Mouse (Mus musculus) midbrain, embryonic 14.5 days (tissue): ENCODE data around the gene Trim8. TPM values are rescaled to one million over a fixed set of nuclear protein-coding genes. Genes with fewer than 3 reads are reported as not detected.

Experiments
- ATAC-seq: fragments of 200-750 bp; cut with Nextera tagmentation; 2 replicates; pipeline ENCODE4 v1.8.0; 2017; ENCODE audit warnings: moderate number of reproducible peaks, moderate library complexity; ENCODE audit not compliant: low FRiP score, low TSS enrichment
- DNase-seq: peaks from one replicate; pipeline ENCODE4 v3.0.0-alpha.2; 2015
- H3K27ac ChIP-seq: fragments of 300-500 bp; sonication (generic); replicated peaks from 2 replicates; pipeline ENCODE4 v1.5.1; 2014; ENCODE audit warnings: mild to moderate bottlenecking, low read depth, low read length, moderate library complexity
- H3K27me3 ChIP-seq: fragments of 300-500 bp; sonication (generic); 2 replicates; pipeline ENCODE4 v1.6.1; 2014; ENCODE audit warnings: low read length, control low read depth, mixed read lengths; ENCODE audit not compliant: control insufficient read depth, insufficient read depth
- H3K36me3 ChIP-seq: fragments of 300-500 bp; sonication (generic); 2 replicates; pipeline ENCODE4 v1.6.1; 2014; ENCODE audit warnings: low read length, control low read depth; ENCODE audit not compliant: control insufficient read depth, insufficient read depth
- H3K4me1 ChIP-seq: fragments of 300-500 bp; sonication (generic); 2 replicates; pipeline ENCODE4 v1.6.1; 2014; ENCODE audit warnings: mild to moderate bottlenecking, antibody characterized with exemption, low read length, control low read depth; ENCODE audit not compliant: control insufficient read depth, insufficient read depth
- H3K4me2 ChIP-seq: fragments of 300-500 bp; sonication (generic); 2 replicates; pipeline ENCODE4 v1.6.1; 2014; ENCODE audit warnings: mild to moderate bottlenecking, low read length, moderate library complexity
- H3K4me3 ChIP-seq: fragments of 300-500 bp; sonication (generic); replicated peaks from 2 replicates; pipeline ENCODE4 v1.5.1; 2014; ENCODE audit warnings: low read depth, low read length
- H3K9ac ChIP-seq: fragments of 300-500 bp; sonication (generic); replicated peaks from 2 replicates; pipeline ENCODE4 v1.6.1; 2014; ENCODE audit warnings: mild to moderate bottlenecking, low read length, moderate library complexity
- H3K9me3 ChIP-seq: fragments of 300-500 bp; sonication (generic); 2 replicates; pipeline ENCODE4 v1.6.1; 2016; ENCODE audit warnings: low read length, control low read depth, mixed read lengths; ENCODE audit not compliant: control insufficient read depth
- WGBS: fragments of 180-500 bp; shearing (Covaris S2); extraction: QIAGEN DNeasy Blood & Tissue Kit; methylation state at CpG from one replicate; pipeline ENCODE4 v1.1.7; 2014; 5-methylcytosine and 5-hydroxymethylcytosine counted together
- polyA plus RNA-seq: library from polyadenylated mRNA; unstranded; fragments of >200 nt; fragmentation: Nextera tagmentation; extraction: Ambion mirVana; gene quantifications from 2 replicates; pipeline ENCODE4 v1.2.1, GENCODE M21; 2014

Trim8 gene
- polyA plus RNA-seq, 1 experiment from 2014 or later = 38.5 TPM

- ATAC-seq (no peak), DNase-seq (no peak)
- H3K9ac ChIP-seq = no peak overlapping the region
- WGBS = 89% methylated on average over 10 of the region's 10 CpGs
- no peaks in the 10 kb centered on the region for H3K4me1 ChIP-seq
- H3K36me3 ChIP-seq = peaks cover 42% of the 10 kb centered on the region
- H3K27ac ChIP-seq = no peak overlapping the region
- H3K9me3 ChIP-seq = no peaks in the 10 kb centered on the region
- no peak overlapping the region for H3K4me2 ChIP-seq
- no peaks in the 10 kb centered on the region for H3K27me3 ChIP-seq
- H3K4me3 ChIP-seq = no peak overlapping the region
These were observed 42.2 kb upstream of the Trim8 start for GRCm38 (mm10) chr19:46459256-46459655.

GRCm38 (mm10) chr19:46459889-46460288 is 41.6 kb upstream of the Trim8 start:
- no peaks in the 10 kb centered on the region for H3K4me1 ChIP-seq
- WGBS = 95% methylated on average over 2 of the region's 2 CpGs
- no peak for ATAC-seq
- H3K9me3 ChIP-seq = no peaks in the 10 kb centered on the region
- no peaks in the 10 kb centered on the region for H3K27me3 ChIP-seq
- no peak overlapping the region for H3K9ac ChIP-seq
- no peak overlapping the region for H3K27ac ChIP-seq
- H3K4me2 ChIP-seq = no peak overlapping the region
- H3K4me3 ChIP-seq = no peak overlapping the region
- peaks cover 36% of the 10 kb centered on the region for H3K36me3 ChIP-seq
- DNase-seq = no peak

- H3K36me3 ChIP-seq = peaks cover 30% of the 10 kb centered on the region
- H3K27ac ChIP-seq = no peak overlapping the region
- ATAC-seq = no peak
These were observed 38.9 kb upstream of the Trim8 start for GRCm38 (mm10) chr19:46462574-46462973.

GRCm38 (mm10) chr19:46463446-46463845 is 38.1 kb upstream of the Trim8 start:
- ATAC-seq = no peak

More at GRCm38 (mm10) chr19:46462574-46462973, 38.9 kb upstream of the Trim8 start:
- DNase-seq = no peak
- no peaks in the 10 kb centered on the region for H3K4me1 ChIP-seq
- no peaks in the 10 kb centered on the region for H3K9me3 ChIP-seq
- H3K4me2 ChIP-seq = no peak overlapping the region
- 93% methylated on average over 3 of the region's 3 CpGs for WGBS
- no peak overlapping the region for H3K9ac ChIP-seq
- no peaks in the 10 kb centered on the region for H3K27me3 ChIP-seq
- H3K4me3 ChIP-seq = no peak overlapping the region

GRCm38 (mm10) chr19:46466160-46466559 is 35.3 kb upstream of the Trim8 start:
- H3K4me3 ChIP-seq = no peak overlapping the region
- no peaks in the 10 kb centered on the region for H3K9me3 ChIP-seq
- peaks cover 17% of the 10 kb centered on the region for H3K4me1 ChIP-seq
- peaks cover 18% of the 10 kb centered on the region; the same call in 1 of the 2 replicates for H3K36me3 ChIP-seq
- ATAC-seq = no peak
- no peak for DNase-seq
- H3K4me2 ChIP-seq = no peak overlapping the region
- H3K27me3 ChIP-seq = no peaks in the 10 kb centered on the region
- H3K9ac ChIP-seq = no peak overlapping the region
- no peak overlapping the region for H3K27ac ChIP-seq
- WGBS = 85% methylated on average over 6 of the region's 6 CpGs

More at GRCm38 (mm10) chr19:46463446-46463845, 38.1 kb upstream of the Trim8 start:
- 97% methylated on average over 4 of the region's 4 CpGs for WGBS
- no peaks in the 10 kb centered on the region for H3K27me3 ChIP-seq
- H3K9ac ChIP-seq = no peak overlapping the region
- H3K4me3 ChIP-seq = no peak overlapping the region
- H3K27ac ChIP-seq = no peak overlapping the region
- H3K36me3 ChIP-seq = peaks cover 31% of the 10 kb centered on the region; the same call in 1 of the 2 replicates
- no peak for DNase-seq
- H3K9me3 ChIP-seq = no peaks in the 10 kb centered on the region
- H3K4me1 ChIP-seq = no peaks in the 10 kb centered on the region
- H3K4me2 ChIP-seq = no peak overlapping the region

- ATAC-seq (no peak), DNase-seq (no peak)
- no peak overlapping the region for H3K27ac ChIP-seq
- WGBS = 71% methylated on average over 3 of the region's 3 CpGs
- no peak overlapping the region for H3K4me2 ChIP-seq
- peaks cover 12% of the 10 kb centered on the region; the same call in 1 of the 2 replicates for H3K36me3 ChIP-seq
- H3K4me3 ChIP-seq = no peak overlapping the region
- no peak overlapping the region for H3K9ac ChIP-seq
- no peaks in the 10 kb centered on the region for H3K9me3 ChIP-seq
- H3K27me3 ChIP-seq = no peaks in the 10 kb centered on the region
- H3K4me1 ChIP-seq = peaks cover 26% of the 10 kb centered on the region
These were observed 34.4 kb upstream of the Trim8 start for GRCm38 (mm10) chr19:46467051-46467503.

GRCm38 (mm10) chr19:46470364-46471240 is 30.9 kb upstream of the Trim8 start:
- H3K9ac ChIP-seq = no peak overlapping the region; the same call in 1 of the 2 replicates
- H3K4me2 ChIP-seq = peak overlapping the region; percentile 1; the same call in 1 of the 2 replicates
- DNase-seq = peak; percentile 78
- ATAC-seq = peak; percentile 55; the same call in 1 of the 2 replicates
- peak overlapping the region; percentile 77 for H3K27ac ChIP-seq
- no peaks in the 10 kb centered on the region for H3K27me3 ChIP-seq
- no peaks in the 10 kb centered on the region for H3K9me3 ChIP-seq
- no peak overlapping the region for H3K4me3 ChIP-seq
- peaks cover 29% of the 10 kb centered on the region for H3K4me1 ChIP-seq
- 6% methylated on average over 17 of the region's 17 CpGs for WGBS
- H3K36me3 ChIP-seq = peaks cover 27% of the 10 kb centered on the region

GRCm38 (mm10) chr19:46471324-46472093 is 30.0 kb upstream of the Trim8 start:
- Histone ChIP-seq H3K9me3 (no peaks in the 10 kb centered on the region), H3K4me2 (no peak overlapping the region), H3K4me1 (peaks cover 29% of the 10 kb centered on the region), H3K36me3 (peaks cover 31% of the 10 kb centered on the region), H3K27me3 (no peaks in the 10 kb centered on the region), H3K4me3 (no peak overlapping the region), H3K9ac (no peak overlapping the region), H3K27ac (peak overlapping the region; percentile 77)
- DNase-seq = peak; percentile 58
- ATAC-seq = peak; percentile 37; the same call in 1 of the 2 replicates
- 5% methylated on average over 10 of the region's 10 CpGs for WGBS
